ENCODE assay signal across 9 mouse cellular contexts in the genomic region with DNA sequence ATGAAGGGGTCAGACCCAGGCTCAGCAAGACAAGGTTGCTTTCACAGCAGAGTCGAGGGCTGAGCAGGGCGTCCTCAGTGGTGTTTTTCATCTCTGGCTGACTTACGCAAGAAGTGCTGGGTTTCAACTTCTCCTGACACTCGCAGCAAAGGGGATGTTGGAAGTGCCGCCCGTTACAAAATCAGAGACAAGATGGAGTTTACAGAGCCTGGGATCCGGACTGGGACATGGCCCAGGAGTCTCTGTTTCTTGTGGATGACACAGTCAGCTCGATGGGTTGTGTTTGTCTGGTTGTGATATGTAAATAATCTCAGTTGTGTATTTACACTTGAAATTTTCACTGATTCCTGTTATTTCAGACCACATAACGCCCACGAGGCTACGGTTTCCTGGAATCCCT. TPM values are rescaled to one million over a fixed set of nuclear protein-coding genes. Genes with fewer than 3 reads are reported as not detected.
A peak's percentile ranks its signal among the peaks of the same experiment; 100 is the strongest.
DNase-seq lines count a peak whose midpoint lies in the region; ATAC-seq and TF ChIP-seq lines count a peak whose summit lies in the region.
"Had no signal": no experiment of that assay in that cellular context is flagged by ENCODE, and none has a peak within 500 bp of the region (broad histone marks: within the 10 kb centered on the region; RNA-seq: fewer than 3 reads in every experiment).

No protein-coding gene starts in this region.

- H3K9ac ChIP-seq in liver, embryonic 15.5 days, result no peak overlapping the region
- H3K9ac ChIP-seq in liver, embryonic 11.5 days (ENCODE audit: low read depth, low read length), result no peak overlapping the region
- no peak overlapping the region for H3K9ac ChIP-seq in heart, adult 2 months (ENCODE audit: low read depth, low read length)
- H3K9ac ChIP-seq: neural tube, embryonic 13.5 days had no signal

- ATAC-seq in liver, embryonic 15.5 days (ENCODE audit: insufficient read depth), result peak; percentile 37
- ATAC-seq in liver, embryonic 11.5 days (replicated peaks; ENCODE audit: low FRiP score), result no peak

- no peak for TF ChIP-seq POLR2A in heart, adult 2 months (IDR thresholded peaks at IDR 0.05; ENCODE audit: insufficient read depth, low read depth, low read length)
- TF ChIP-seq POLR2A in small intestine, adult 2 months (IDR thresholded peaks at IDR 0.05; ENCODE audit: low read depth, low read length), result no peak

- no peak overlapping the region for H3K27ac ChIP-seq in liver, embryonic 15.5 days (replicated peaks)
- no peak overlapping the region for H3K27ac ChIP-seq in liver, embryonic 11.5 days (ENCODE audit: low read depth, low read length)
- peak overlapping the region; percentile 31 for H3K27ac ChIP-seq in heart, adult 2 months
- peak overlapping the region; percentile 26 for H3K27ac ChIP-seq in small intestine, adult 2 months (ENCODE audit: insufficient read depth, low read depth, low read length)
- H3K27ac ChIP-seq: neural tube, embryonic 13.5 days had no signal

- H3K4me1 ChIP-seq in liver, embryonic 15.5 days (replicated peaks), result no peaks in the 10 kb centered on the region
- no peaks in the 10 kb centered on the region for H3K4me1 ChIP-seq in liver, embryonic 11.5 days (replicated peaks; ENCODE audit: control insufficient read depth, insufficient read depth, low read length)
- peaks cover 6% of the 10 kb centered on the region for H3K4me1 ChIP-seq in heart, adult 2 months (ENCODE audit: control insufficient read depth, insufficient read depth, low read length)
- peaks cover 7% of the 10 kb centered on the region; the same call in 1 of the 2 replicates for H3K4me1 ChIP-seq in small intestine, adult 2 months (ENCODE audit: control insufficient read depth, insufficient read depth, insufficient read length, low read length)

- H3K4me2 ChIP-seq in liver, embryonic 15.5 days, result peak overlapping the region; percentile 6; the same call in 1 of the 2 replicates
- no peak overlapping the region for H3K4me2 ChIP-seq in liver, embryonic 11.5 days
- H3K4me2 ChIP-seq: neural tube, embryonic 13.5 days had no signal

- no peaks in the 10 kb centered on the region for H3K79me2 ChIP-seq in heart, adult 2 months (replicated peaks; ENCODE audit: control insufficient read depth, insufficient read depth, low read length)

- no peaks in the 10 kb centered on the region for H3K36me3 ChIP-seq in liver, embryonic 15.5 days (replicated peaks)
- no peaks in the 10 kb centered on the region for H3K36me3 ChIP-seq in liver, embryonic 11.5 days (ENCODE audit: control insufficient read depth, insufficient read depth, low read length)
- H3K36me3 ChIP-seq in heart, adult 2 months (ENCODE audit: control insufficient read depth, insufficient read depth, low read length), result no peaks in the 10 kb centered on the region
- no peaks in the 10 kb centered on the region for H3K36me3 ChIP-seq in small intestine, adult 2 months (ENCODE audit: control insufficient read depth, insufficient read depth, low read length)
- H3K36me3 ChIP-seq: neural tube, embryonic 13.5 days had no signal

- no peaks in the 10 kb centered on the region for H3K27me3 ChIP-seq in liver, embryonic 15.5 days
- no peaks in the 10 kb centered on the region for H3K27me3 ChIP-seq in liver, embryonic 11.5 days (replicated peaks; ENCODE audit: control insufficient read depth, insufficient read depth, low read length)
- H3K27me3 ChIP-seq in heart, adult 2 months (ENCODE audit: control insufficient read depth, insufficient read depth, low read length), result no peaks in the 10 kb centered on the region
- no peaks in the 10 kb centered on the region for H3K27me3 ChIP-seq in small intestine, adult 2 months (ENCODE audit: control insufficient read depth, insufficient read depth, low read length)
- H3K27me3 ChIP-seq: neural tube, embryonic 13.5 days had no signal

- intact Hi-C loops in heart, adult 2 months (cut with DNase I), result no loop called here

- TF ChIP-seq CTCF in heart, adult 2 months (IDR thresholded peaks at IDR 0.05), result no peak
- no peak for TF ChIP-seq CTCF in small intestine, adult 2 months (IDR thresholded peaks at IDR 0.05; ENCODE audit: extremely low read depth, insufficient read length, insufficient replicate concordance, low read depth, low read length)

- DNase-seq in liver, embryonic 11.5 days (ENCODE audit: low spot score), result no peak
- DNase-seq in heart, adult 2 months, result peak; percentile 40 to 66
- peak; percentile 36 for DNase-seq in heart, postnatal 4 days
- no peak for DNase-seq in cerebellum, postnatal 14 days
- DNase-seq in urinary bladder, postnatal 4 days (ENCODE audit: low spot score in 2 of 2), result no peak

- TF ChIP-seq EP300 in heart, adult 2 months (IDR thresholded peaks at IDR 0.05; ENCODE audit: insufficient read depth, low read depth, low read length), result 0 out of 2 replicates have a peak, but pooled peaks have one; percentile 25

- no peak overlapping the region for H3K4me3 ChIP-seq in liver, embryonic 15.5 days (replicated peaks)
- H3K4me3 ChIP-seq in liver, embryonic 11.5 days (ENCODE audit: low read depth, low read length), result no peak overlapping the region
- H3K4me3 ChIP-seq in heart, adult 2 months, result no peak overlapping the region
- H3K4me3 ChIP-seq in small intestine, adult 2 months (ENCODE audit: low read depth, low read length), result no peak overlapping the region
- H3K4me3 ChIP-seq: neural tube, embryonic 13.5 days had no signal

- WGBS in liver, embryonic 15.5 days (ENCODE audit: insufficient replicate concordance), result 44% methylated on average over 11 of the region's 11 CpGs
- 60% methylated on average over 11 of the region's 11 CpGs for WGBS in liver, embryonic 11.5 days
- WGBS in heart, adult 2 months, result 30% methylated on average over 11 of the region's 11 CpGs
- 64% methylated on average over 11 of the region's 11 CpGs for WGBS in small intestine, adult 2 months

- no peaks in the 10 kb centered on the region for H3K9me3 ChIP-seq in liver, embryonic 15.5 days (replicated peaks)
- no peaks in the 10 kb centered on the region for H3K9me3 ChIP-seq in liver, embryonic 11.5 days (ENCODE audit: control insufficient read depth, low read length)
- H3K9me3 ChIP-seq: neural tube, embryonic 13.5 days had no signal

RNA-seq across cellular contexts. Expression of a gene that starts 33.4 kb away (rescaled TPM):
- 3.0 and 3.3 TPM in 2 replicates for polyA plus RNA-seq in liver, embryonic 15.5 days (2015; fragmentation: Nextera tagmentation; extraction: Ambion mirVana)
- polyA plus RNA-seq in liver, embryonic 11.5 days (2014; fragmentation: Nextera tagmentation; extraction: Ambion mirVana), result 8.9 and 9.7 TPM in 2 replicates
- total RNA-seq in heart, adult 2 months (2021), result 10 to 100 TPM; 14.6 to 17.1 TPM
- 13.7 and 18.7 TPM in 2 replicates for polyA plus RNA-seq in heart, adult 2 months (2012; rRNA removed)
- total RNA-seq in heart, postnatal 4 days (2021), result 10 to 100 TPM; 37.6 to 38.4 TPM
- 2.5 and 3.1 TPM in 2 replicates for polyA plus RNA-seq in small intestine, adult 2 months (2012; rRNA removed)
- total RNA-seq: MEL had no signal

RNA-seq across cellular contexts. Expression of a gene that starts 45.2 kb away (rescaled TPM):
- 31.0 and 34.8 TPM in 2 replicates for polyA plus RNA-seq in liver, embryonic 15.5 days (2015; fragmentation: Nextera tagmentation; extraction: Ambion mirVana)
- 104 and 105 TPM in 2 replicates for polyA plus RNA-seq in liver, embryonic 11.5 days (2014; fragmentation: Nextera tagmentation; extraction: Ambion mirVana)
- 10 to 100 TPM; 61.0 to 67.5 TPM for total RNA-seq in heart, adult 2 months (2021)
- polyA plus RNA-seq in heart, adult 2 months (2012; rRNA removed), result 8.6 and 13.1 TPM in 2 replicates
- 10 to 100 TPM; 59.3 to 59.6 TPM for total RNA-seq in heart, postnatal 4 days (2021)
- 2.3 and 4.7 TPM in 2 replicates for polyA plus RNA-seq in small intestine, adult 2 months (2012; rRNA removed)

Comparison
In these comparisons a context has a peak if more than half of its experiments do, and no peak if none do; other contexts are left out.
1. H3K27ac ChIP-seq: peak in heart, adult 2 months (single experiment) and small intestine, adult 2 months (single experiment); none in liver, embryonic 15.5 days (single experiment) and liver, embryonic 11.5 days (single experiment).
2. DNase-seq: peak in heart, adult 2 months (2 of 2) and heart, postnatal 4 days (single experiment); none in liver, embryonic 11.5 days (single experiment), cerebellum, postnatal 14 days (0 of 2) and urinary bladder, postnatal 4 days (0 of 2).